Mouse (Mus musculus) neural tube, embryonic 11.5 days (tissue): ENCODE measurements around the gene Chst11. TPM values are rescaled to one million over a fixed set of nuclear protein-coding genes. Genes with fewer than 3 reads are reported as not detected.

Experiments used
- ATAC-seq: fragments of 200-750 bp; cut with Nextera tagmentation; 2 replicates; pipeline ENCODE4 v1.8.0; 2017; ENCODE audit warnings: moderate number of reproducible peaks, mild to moderate bottlenecking, moderate TSS enrichment, moderate library complexity; ENCODE audit not compliant: insufficient read depth, low FRiP score, low TSS enrichment
- DNase-seq: peaks from one replicate; pipeline ENCODE4 v3.0.0-alpha.2; 2015; ENCODE audit warnings: low spot score
- H3K27ac ChIP-seq: fragments of 300-500 bp; sonication (generic); 2 replicates; pipeline ENCODE4 v1.5.1; 2014; ENCODE audit warnings: low read depth, mild to moderate bottlenecking, low read length
- H3K27me3 ChIP-seq: fragments of 300-500 bp; sonication (generic); 2 replicates; pipeline ENCODE4 v1.6.1; 2014; ENCODE audit warnings: mild to moderate bottlenecking, low read length, mixed read lengths; ENCODE audit not compliant: control insufficient read depth, insufficient read depth
- H3K36me3 ChIP-seq: fragments of 300-500 bp; sonication (generic); 2 replicates; pipeline ENCODE4 v1.6.1; 2014; ENCODE audit warnings: mild to moderate bottlenecking, low read length, moderate library complexity, mixed read lengths; ENCODE audit not compliant: control insufficient read depth, insufficient read depth
- H3K4me1 ChIP-seq: fragments of 300-500 bp; sonication (generic); 2 replicates; pipeline ENCODE4 v1.6.1; 2014; ENCODE audit warnings: low read length, mixed read lengths; ENCODE audit not compliant: control insufficient read depth, insufficient read depth
- H3K4me2 ChIP-seq: fragments of 300-500 bp; sonication (generic); 2 replicates; pipeline ENCODE4 v1.6.1; 2014; ENCODE audit warnings: low read depth, mild to moderate bottlenecking, moderate library complexity
- H3K4me3 ChIP-seq: fragments of 300-500 bp; sonication (generic); 2 replicates; pipeline ENCODE4 v1.5.1; 2014; ENCODE audit warnings: low read depth, low read length
- H3K9ac ChIP-seq: fragments of 300-500 bp; sonication (generic); 2 replicates; pipeline ENCODE4 v1.6.1; 2014; ENCODE audit warnings: mild to moderate bottlenecking, low read length
- H3K9me3 ChIP-seq: fragments of 300-500 bp; sonication (generic); 2 replicates; pipeline ENCODE4 v1.6.1; 2016; ENCODE audit warnings: low read length; ENCODE audit not compliant: control insufficient read depth
- WGBS: fragments of 180-500 bp; shearing (Covaris S2); extraction: QIAGEN DNeasy Blood & Tissue Kit; methylation state at CpG from one replicate; pipeline ENCODE4 v1.1.7; 2014; 5-methylcytosine and 5-hydroxymethylcytosine counted together
- polyA plus RNA-seq: library from polyadenylated mRNA; unstranded; fragments of >200 nt; fragmentation: Nextera tagmentation; extraction: Ambion mirVana; gene quantifications from 2 replicates; pipeline ENCODE4 v1.2.1, GENCODE M21; 2014

Gene Chst11
- polyA plus RNA-seq, 1 experiment from 2014 or later = 2.5 TPM

- Histone ChIP-seq H3K4me1 (peaks cover 3% of the 10 kb centered on the region), H3K27ac (no peak overlapping the region), H3K9me3 (no peaks in the 10 kb centered on the region), H3K36me3 (no peaks in the 10 kb centered on the region), H3K4me2 (no peak overlapping the region), H3K4me3 (no peak overlapping the region), H3K9ac (no peak overlapping the region), H3K27me3 (no peaks in the 10 kb centered on the region)
- WGBS = 83% methylated on average over 4 of the region's 4 CpGs
- no peak for DNase-seq
- no peak for ATAC-seq
These were observed 82.0 kb downstream of the Chst11 start for GRCm38 (mm10) chr10:83067305-83067704.

- WGBS = 89% methylated on average over 8 of the region's 8 CpGs
- DNase-seq = no peak
- ATAC-seq = no peak
These were observed 83.2 kb downstream of the Chst11 start for GRCm38 (mm10) chr10:83068466-83068865.

GRCm38 (mm10) chr10:83069791-83070190, 84.5 kb downstream of the Chst11 start:
- H3K4me1 ChIP-seq = peaks cover 3% of the 10 kb centered on the region
- no peak for ATAC-seq
- no peak overlapping the region for H3K4me2 ChIP-seq
- no peaks in the 10 kb centered on the region for H3K36me3 ChIP-seq
- no peak overlapping the region for H3K9ac ChIP-seq
- no peak overlapping the region for H3K4me3 ChIP-seq
- 3% methylated on average over 5 of the region's 5 CpGs for WGBS
- H3K27ac ChIP-seq = no peak overlapping the region
- no peaks in the 10 kb centered on the region for H3K9me3 ChIP-seq
- DNase-seq = no peak
- H3K27me3 ChIP-seq = no peaks in the 10 kb centered on the region

More at GRCm38 (mm10) chr10:83068466-83068865, 83.2 kb downstream of the Chst11 start:
- H3K4me2 ChIP-seq = no peak overlapping the region
- H3K4me1 ChIP-seq = peaks cover 3% of the 10 kb centered on the region
- no peak overlapping the region for H3K27ac ChIP-seq
- no peak overlapping the region for H3K9ac ChIP-seq
- H3K4me3 ChIP-seq = no peak overlapping the region
- no peaks in the 10 kb centered on the region for H3K27me3 ChIP-seq
- no peaks in the 10 kb centered on the region for H3K36me3 ChIP-seq
- H3K9me3 ChIP-seq = no peaks in the 10 kb centered on the region

GRCm38 (mm10) chr10:83071785-83072580, 86.7 kb downstream of the Chst11 start:
- Histone ChIP-seq H3K9me3 (no peaks in the 10 kb centered on the region), H3K27me3 (no peaks in the 10 kb centered on the region), H3K36me3 (no peaks in the 10 kb centered on the region), H3K4me2 (no peak overlapping the region), H3K4me3 (no peak overlapping the region), H3K27ac (no peak overlapping the region), H3K4me1 (peaks cover 3% of the 10 kb centered on the region), H3K9ac (no peak overlapping the region)
- WGBS = 61% methylated on average over 19 of the region's 19 CpGs
- DNase-seq (no peak), ATAC-seq (no peak)

- Histone ChIP-seq H3K4me2 (no peak overlapping the region), H3K36me3 (no peaks in the 10 kb centered on the region), H3K27me3 (no peaks in the 10 kb centered on the region), H3K4me1 (peaks cover 3% of the 10 kb centered on the region), H3K27ac (no peak overlapping the region), H3K9me3 (no peaks in the 10 kb centered on the region), H3K9ac (no peak overlapping the region), H3K4me3 (no peak overlapping the region)
- ATAC-seq (no peak), DNase-seq (no peak)
- 62% methylated on average over 7 of the region's 7 CpGs for WGBS
These were observed 87.8 kb downstream of the Chst11 start for GRCm38 (mm10) chr10:83073119-83073518.

- Histone ChIP-seq H3K9me3 (no peaks in the 10 kb centered on the region), H3K4me3 (no peak overlapping the region), H3K36me3 (no peaks in the 10 kb centered on the region), H3K27me3 (no peaks in the 10 kb centered on the region), H3K4me2 (no peak overlapping the region), H3K9ac (no peak overlapping the region), H3K27ac (no peak overlapping the region), H3K4me1 (peaks cover 13% of the 10 kb centered on the region)
- ATAC-seq = no peak
- 86% methylated on average over 7 of the region's 7 CpGs for WGBS
- DNase-seq = no peak
These were observed 91.5 kb downstream of the Chst11 start for GRCm38 (mm10) chr10:83076816-83077215.

- Histone ChIP-seq H3K4me3 (no peak overlapping the region), H3K4me1 (peaks cover 15% of the 10 kb centered on the region), H3K27ac (no peak overlapping the region), H3K9me3 (no peaks in the 10 kb centered on the region), H3K9ac (no peak overlapping the region), H3K36me3 (no peaks in the 10 kb centered on the region), H3K4me2 (no peak overlapping the region), H3K27me3 (no peaks in the 10 kb centered on the region)
- DNase-seq = no peak
- ATAC-seq = no peak
- 90% methylated on average over 8 of the region's 8 CpGs for WGBS
These were observed 93.4 kb downstream of the Chst11 start for GRCm38 (mm10) chr10:83078723-83079122.

- WGBS = 67% methylated on average over 13 of the region's 13 CpGs
- Histone ChIP-seq H3K4me3 (no peak overlapping the region), H3K4me2 (no peak overlapping the region)
These were observed 94.5 kb downstream of the Chst11 start for GRCm38 (mm10) chr10:83079755-83080154.

GRCm38 (mm10) chr10:83080275-83080741, 95.0 kb downstream of the Chst11 start:
- no peak for DNase-seq
- Histone ChIP-seq H3K4me2 (no peak overlapping the region), H3K27ac (no peak overlapping the region), H3K9me3 (no peaks in the 10 kb centered on the region), H3K4me1 (peaks cover 19% of the 10 kb centered on the region), H3K9ac (no peak overlapping the region), H3K27me3 (no peaks in the 10 kb centered on the region), H3K36me3 (no peaks in the 10 kb centered on the region), H3K4me3 (no peak overlapping the region)
- WGBS = 51% methylated on average over 12 of the region's 12 CpGs
- no peak for ATAC-seq

More at GRCm38 (mm10) chr10:83079755-83080154, 94.5 kb downstream of the Chst11 start:
- Histone ChIP-seq H3K9me3 (no peaks in the 10 kb centered on the region), H3K4me1 (peaks cover 19% of the 10 kb centered on the region), H3K36me3 (no peaks in the 10 kb centered on the region), H3K27me3 (no peaks in the 10 kb centered on the region), H3K27ac (no peak overlapping the region), H3K9ac (no peak overlapping the region)
- ATAC-seq (no peak), DNase-seq (no peak)
